Mouse (Mus musculus) cerebellum, adult (tissue): ENCODE data around the gene Pdcd7.

ENCODE experiments used
- ATAC-seq: cut with Nextera tagmentation; 2 replicates; pipeline ENCODE4 v1.9.2; 2017; ENCODE audit warnings: mild to moderate bottlenecking, moderate library complexity, mixed read lengths; ENCODE audit not compliant: insufficient number of reproducible peaks, low FRiP score, low TSS enrichment

Gene Pdcd7

DNA sequence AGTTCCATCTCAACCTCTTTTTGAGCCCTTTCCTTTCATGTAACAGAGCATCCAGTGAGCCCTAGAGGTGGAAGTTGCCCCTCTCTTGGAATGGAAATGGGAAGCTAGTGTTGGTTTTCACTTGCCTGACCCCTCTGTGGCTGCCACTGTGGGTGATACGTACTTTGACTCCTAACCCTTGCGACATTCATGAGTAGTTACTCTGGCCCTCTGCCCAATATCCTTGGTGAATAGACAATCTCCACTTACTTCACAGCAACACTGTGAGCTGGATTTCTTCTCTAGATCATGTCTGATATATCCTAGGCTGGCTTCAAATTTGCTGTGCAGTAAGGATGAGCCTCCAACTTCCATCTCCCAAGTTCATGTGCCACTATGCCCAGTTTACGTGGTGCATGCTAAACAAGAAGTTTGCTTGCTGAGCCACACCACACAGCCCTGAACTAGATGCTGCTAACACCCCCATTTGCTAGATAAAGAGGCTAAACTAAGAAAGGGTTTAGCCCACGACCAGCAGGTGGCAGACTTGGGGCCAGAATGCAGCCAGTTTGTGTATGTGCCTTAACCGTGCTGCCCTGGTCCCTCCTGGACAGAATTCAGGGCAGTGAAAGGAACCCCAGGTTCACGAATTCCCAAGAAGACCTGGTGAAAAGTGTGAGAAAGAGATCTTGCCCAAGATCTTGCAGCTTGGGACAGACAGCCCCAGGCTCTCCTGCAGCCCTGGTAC is 46.9 kb downstream of the Pdcd7 start:
- ATAC-seq, result no peak

DNA sequence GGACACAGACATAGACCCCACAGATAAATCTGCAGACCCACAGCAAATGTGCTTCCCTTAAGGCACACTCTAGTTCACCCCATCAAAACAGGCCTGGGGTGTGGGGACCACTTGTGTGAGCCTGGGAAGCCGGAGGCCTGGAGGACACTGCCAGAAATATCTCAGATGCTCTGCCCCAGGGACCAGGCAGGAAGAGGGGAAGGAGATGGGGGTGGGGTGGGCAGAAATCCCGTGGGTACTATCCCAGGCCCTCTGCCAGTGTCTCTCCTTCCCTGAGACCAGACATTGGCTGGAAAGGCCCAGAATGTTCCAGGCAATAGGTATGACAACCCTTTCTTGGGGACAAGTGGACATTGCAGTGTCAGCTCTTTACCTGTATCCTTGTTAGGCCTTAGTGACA is 47.7 kb downstream of the Pdcd7 start:
- no peak for ATAC-seq

DNA sequence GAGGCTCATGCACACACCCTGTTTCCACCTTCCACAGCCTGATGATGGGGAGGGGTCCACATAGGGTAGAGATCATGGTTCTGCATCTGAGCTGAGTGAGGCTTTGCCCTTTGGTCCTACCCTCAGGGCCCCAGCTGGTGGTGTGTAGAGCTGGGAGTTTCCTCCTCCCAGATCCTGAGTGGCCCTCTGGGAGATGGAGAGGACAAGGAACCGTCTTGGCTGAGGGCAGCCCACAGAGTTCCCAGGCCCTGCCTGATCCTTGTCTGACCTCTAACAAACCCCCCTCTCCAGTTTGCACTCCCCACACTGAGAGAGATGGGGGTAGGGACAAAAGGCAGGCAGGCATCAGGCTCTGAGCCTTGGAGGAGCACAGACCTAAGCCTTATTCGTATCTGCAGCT is 48.5 kb downstream of the Pdcd7 start:
- no peak for ATAC-seq

DNA sequence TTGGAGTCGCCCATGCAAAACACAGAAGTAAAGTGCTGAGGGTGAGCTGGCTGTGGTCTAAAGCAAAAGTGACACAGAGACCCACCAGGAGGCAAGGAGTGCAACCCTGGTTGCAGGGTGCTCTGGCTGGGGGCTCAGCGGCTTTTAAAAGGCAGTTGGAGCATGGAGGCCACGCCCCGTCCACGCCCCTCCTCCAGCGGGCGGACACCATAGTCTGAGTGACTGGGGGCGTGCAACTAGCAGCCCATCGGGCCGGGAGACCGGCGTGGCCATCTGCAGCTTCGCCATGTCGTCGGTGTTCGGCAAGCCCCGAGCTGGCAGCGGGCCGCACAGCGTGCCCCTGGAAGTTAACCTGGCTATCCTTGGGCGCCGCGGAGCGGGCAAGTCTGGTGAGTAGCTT is 52.4 kb downstream of the Pdcd7 start, which contains the start of gene Rasl12:
Rasl12 (plus strand) TSS at position 228 of the 400 bp plus-strand sequence.
- ATAC-seq, result no peak

DNA sequence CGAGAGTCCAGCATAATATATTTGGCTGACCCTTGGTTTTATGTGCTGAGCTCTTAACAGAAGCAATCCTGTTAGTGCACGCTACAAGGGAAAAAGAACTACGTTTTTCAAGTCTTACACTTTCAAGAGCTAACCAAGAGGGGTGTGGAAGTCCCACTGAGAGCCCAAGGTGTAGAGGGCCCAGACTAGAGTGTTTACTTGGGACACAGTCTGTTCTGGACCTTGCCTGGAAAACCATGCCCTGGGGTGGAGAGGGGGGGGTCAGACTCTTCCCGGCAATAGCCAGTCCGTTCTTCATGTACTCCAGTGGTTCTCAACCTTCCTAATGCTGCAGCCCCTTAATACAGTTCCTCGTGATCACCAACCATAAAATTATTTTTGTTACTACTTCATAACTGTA is 54.0 kb downstream of the Pdcd7 start:
- no peak for ATAC-seq

DNA sequence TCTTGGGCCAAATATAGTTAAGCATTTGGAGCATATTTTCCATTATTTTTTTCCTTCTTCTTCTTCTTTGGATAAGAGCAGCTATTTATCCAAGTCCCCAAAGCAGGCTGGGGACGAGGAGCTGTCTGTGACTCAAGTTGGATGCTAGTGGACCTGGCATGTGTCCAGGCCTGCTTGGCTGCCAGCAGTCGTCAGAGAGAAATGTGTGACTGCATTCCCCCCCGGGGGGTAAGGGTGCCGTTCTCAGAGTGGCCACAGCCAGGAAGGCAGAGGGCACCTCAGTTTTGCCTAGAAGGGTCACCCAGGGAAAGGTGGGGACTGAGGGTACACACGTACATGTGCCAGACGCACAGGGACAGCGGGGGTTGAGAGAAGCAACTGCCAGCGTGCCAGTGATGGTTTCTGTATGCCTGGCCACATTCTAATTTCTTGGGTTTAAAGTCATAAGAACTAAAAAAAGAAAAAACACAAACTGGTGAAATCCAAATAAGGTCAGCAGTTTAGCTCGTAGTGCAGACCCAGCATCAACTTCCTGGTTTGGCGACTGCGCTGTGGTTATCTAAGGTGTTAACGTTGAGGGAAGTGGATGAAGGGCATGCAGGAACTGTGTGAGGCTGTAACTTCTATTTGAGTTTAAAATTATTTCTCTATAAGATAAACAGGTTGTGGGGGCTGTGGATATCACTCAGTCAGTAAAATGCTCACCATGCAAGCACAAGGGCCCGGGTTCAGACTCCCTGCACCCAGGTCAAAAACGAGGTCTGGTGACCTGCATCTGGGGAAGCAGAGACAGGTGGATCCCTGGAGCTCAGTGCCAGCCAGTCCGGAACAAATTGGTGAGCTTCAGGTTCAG is 58.7 kb downstream of the Pdcd7 start:
- no peak; the same call in 1 of the 2 replicates for ATAC-seq

DNA sequence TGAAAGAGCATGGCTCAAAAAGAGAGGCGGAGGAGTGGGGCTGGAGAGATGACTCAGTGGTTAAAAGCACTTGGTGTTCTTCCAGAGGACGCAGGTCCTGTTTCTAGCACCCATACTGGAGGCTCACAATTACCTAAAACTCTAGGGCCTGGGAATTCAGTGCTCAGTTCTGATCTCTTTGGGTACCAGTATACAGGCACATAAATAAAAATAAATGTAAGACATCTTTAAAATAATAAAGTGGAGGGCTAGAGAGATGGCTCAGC is 59.2 kb downstream of the Pdcd7 start:
- ATAC-seq, result no peak

DNA sequence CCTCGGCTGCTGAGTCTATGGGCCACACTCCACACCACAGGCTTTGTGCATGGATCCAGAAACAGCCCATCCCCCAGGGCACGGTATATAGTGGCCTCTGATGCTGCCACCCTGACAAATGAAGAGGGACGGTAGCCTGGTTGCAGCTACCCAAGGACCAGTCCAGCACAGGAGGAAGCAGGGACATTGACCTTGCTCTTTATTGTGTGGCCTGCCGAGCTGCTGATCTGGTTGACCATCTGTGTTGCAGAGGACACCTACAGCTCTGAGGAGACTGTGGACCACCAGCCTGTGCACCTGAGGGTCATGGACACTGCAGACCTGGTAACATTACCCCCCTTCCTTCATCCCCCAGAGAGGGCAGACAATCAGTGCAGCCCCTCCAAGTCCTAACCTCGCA is 61.4 kb downstream of the Pdcd7 start:
- ATAC-seq, result no peak

DNA sequence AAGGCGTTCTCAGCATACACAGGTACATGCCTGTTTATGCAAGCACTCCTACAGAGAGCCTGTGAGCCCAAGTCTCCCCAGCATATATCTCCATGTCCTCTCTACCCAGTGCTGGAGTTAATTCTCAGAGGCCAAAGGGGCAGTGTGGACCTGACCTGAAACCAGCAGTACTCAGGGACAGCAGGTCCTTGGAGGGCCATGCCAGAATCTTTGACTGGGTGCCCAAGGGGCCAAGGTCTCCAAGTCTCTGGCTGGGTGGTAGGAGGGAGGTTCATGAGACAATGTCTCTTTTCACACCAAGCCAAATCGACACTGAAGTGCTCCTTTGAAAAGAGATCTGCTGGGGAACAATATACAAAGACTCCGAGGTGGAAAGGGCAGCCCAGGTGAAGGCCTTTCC is 62.0 kb downstream of the Pdcd7 start:
- no peak for ATAC-seq

DNA sequence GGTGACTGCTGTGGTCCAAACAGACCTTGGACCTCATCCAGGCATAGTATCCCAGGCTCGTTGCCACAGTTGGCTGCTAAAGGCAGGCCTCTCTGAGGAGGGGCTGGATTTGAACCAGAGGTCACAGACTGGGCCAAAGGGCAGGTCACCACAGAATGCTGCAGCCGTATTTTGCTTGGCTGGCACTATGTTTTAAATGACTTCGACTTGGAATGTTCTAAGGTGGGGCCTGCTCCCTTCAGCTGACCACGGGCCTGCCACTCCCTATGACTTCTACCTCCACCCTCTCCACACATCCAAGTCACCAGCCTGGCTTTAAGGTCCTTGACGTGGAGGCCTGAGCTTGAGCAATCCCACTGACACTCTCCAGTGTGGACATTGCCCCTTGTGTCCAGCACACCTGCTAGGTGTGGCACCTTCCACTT is 63.0 kb downstream of the Pdcd7 start:
- ATAC-seq, result no peak
